Mouse (Mus musculus) small intestine, adult 2 months (tissue): ENCODE data around the gene Cfap73. TPM values are rescaled to one million over a fixed set of nuclear protein-coding genes. Genes with fewer than 3 reads are reported as not detected.

Experiments used
- H3K27ac ChIP-seq: fragments of 200-500 bp; 2 replicates; pipeline ENCODE4 v1.5.1; 2012; ENCODE audit warnings: low read depth, low read length, control low read depth, inconsistent platforms; ENCODE audit not compliant: insufficient read depth
- H3K27me3 ChIP-seq: fragments of 200-500 bp; 2 replicates; pipeline ENCODE4 v1.6.1; 2012; ENCODE audit warnings: mild to moderate bottlenecking, moderate library complexity, low read length, inconsistent platforms; ENCODE audit not compliant: control insufficient read depth, insufficient read depth
- H3K36me3 ChIP-seq: fragments of 200-500 bp; 2 replicates; pipeline ENCODE4 v1.6.1; 2012; ENCODE audit warnings: mild to moderate bottlenecking, low read length, control low read depth, inconsistent platforms; ENCODE audit not compliant: control insufficient read depth, insufficient read depth
- H3K4me1 ChIP-seq: fragments of 200-500 bp; 2 replicates; pipeline ENCODE4 v1.6.1; 2012; ENCODE audit warnings: low read length, inconsistent platforms, mixed read lengths; ENCODE audit not compliant: control insufficient read depth, insufficient read depth, insufficient read length
- H3K4me3 ChIP-seq: fragments of 200-500 bp; 2 replicates; pipeline ENCODE4 v1.5.1; 2012; ENCODE audit warnings: low read depth, mild to moderate bottlenecking, control low read depth, inconsistent platforms, low read length, moderate library complexity
- CTCF ChIP-seq: fragments of 200-500 bp; IDR thresholded peaks from 2 replicates; pipeline ENCODE4 v1.5.1; 2012; ENCODE audit warnings: low read depth, mild to moderate bottlenecking, control low read depth, inconsistent platforms, low read length, moderate library complexity, mixed read lengths; ENCODE audit not compliant: insufficient replicate concordance, insufficient read length; ENCODE audit errors: extremely low read depth
- POLR2A ChIP-seq: fragments of 200-500 bp; IDR thresholded peaks from 2 replicates; pipeline ENCODE4 v1.6.1; 2012; ENCODE audit warnings: low read depth, mild to moderate bottlenecking, control low read depth, inconsistent platforms, low read length, moderate library complexity
- WGBS: fragments of 180-500 bp; shearing (Covaris S2); methylation state at CpG from one replicate; pipeline ENCODE4 v1.1.7; 2018; 5-methylcytosine and 5-hydroxymethylcytosine counted together
- polyA plus RNA-seq: library from polyadenylated mRNA; depleted of rRNA; stranded (reverse); fragments of >200 nt; gene quantifications from 2 replicates; pipeline ENCODE4 v1.2.3, GENCODE M21; 2012

Gene Cfap73
- polyA plus RNA-seq, 1 experiment: not detected

GRCm38 (mm10) chr5:120631128-120631527, 2.9 kb downstream of the Cfap73 start:
- Histone ChIP-seq H3K36me3 (peaks cover 17% of the 10 kb centered on the region), H3K4me3 (no peak overlapping the region), H3K27me3 (peaks cover 5% of the 10 kb centered on the region), H3K27ac (no peak overlapping the region), H3K4me1 (peaks cover 4% of the 10 kb centered on the region)
- TF ChIP-seq CTCF (no peak), POLR2A (no peak)
- WGBS: 11% methylated on average over 29 of the region's 29 CpGs

- Histone ChIP-seq H3K27me3 (peaks cover 5% of the 10 kb centered on the region), H3K36me3 (peaks cover 40% of the 10 kb centered on the region), H3K27ac (no peak overlapping the region), H3K4me1 (peaks cover 4% of the 10 kb centered on the region), H3K4me3 (no peak overlapping the region)
- WGBS: 26% methylated on average over 7 of the region's 7 CpGs
- TF ChIP-seq POLR2A: no peak
These were observed 5.4 kb downstream of the Cfap73 start for GRCm38 (mm10) chr5:120628624-120629023.

GRCm38 (mm10) chr5:120627515-120628300, 6.3 kb downstream of the Cfap73 start:
- Histone ChIP-seq H3K4me1 (peaks cover 4% of the 10 kb centered on the region), H3K27ac (no peak overlapping the region), H3K27me3 (peaks cover 5% of the 10 kb centered on the region), H3K4me3 (no peak overlapping the region), H3K36me3 (peaks cover 49% of the 10 kb centered on the region)
- no peak for TF ChIP-seq POLR2A
- TF ChIP-seq CTCF: no peak
- WGBS: 91% methylated on average over 15 of the region's 15 CpGs

- H3K36me3 ChIP-seq: peaks cover 62% of the 10 kb centered on the region
- WGBS: 73% methylated on average over 19 of the region's 19 CpGs
- H3K27ac ChIP-seq: no peak overlapping the region
- peaks cover 5% of the 10 kb centered on the region for H3K27me3 ChIP-seq
- H3K4me1 ChIP-seq: peaks cover 6% of the 10 kb centered on the region
- H3K4me3 ChIP-seq: no peak overlapping the region
- TF ChIP-seq POLR2A (no peak), CTCF (no peak)
These were observed 7.6 kb downstream of the Cfap73 start for GRCm38 (mm10) chr5:120626399-120626798.

GRCm38 (mm10) chr5:120624427-120624826, 9.6 kb downstream of the Cfap73 start:
- peaks cover 80% of the 10 kb centered on the region for H3K36me3 ChIP-seq

GRCm38 (mm10) chr5:120622198-120622851, 11.7 kb downstream of the Cfap73 start:
- peaks cover 3% of the 10 kb centered on the region; the same call in 1 of the 2 replicates for H3K4me1 ChIP-seq
- WGBS: 59% methylated on average over 5 of the region's 5 CpGs
- 0 out of 2 replicates have a peak overlapping the region, but pooled peaks have one; percentile 6 for H3K27ac ChIP-seq
- no peaks in the 10 kb centered on the region for H3K27me3 ChIP-seq
- peaks cover 85% of the 10 kb centered on the region for H3K36me3 ChIP-seq
- H3K4me3 ChIP-seq: no peak overlapping the region
- TF ChIP-seq CTCF (no peak), POLR2A (no peak)

More at GRCm38 (mm10) chr5:120624427-120624826, 9.6 kb downstream of the Cfap73 start:
- TF ChIP-seq CTCF (no peak), POLR2A (no peak)
- peaks cover 7% of the 10 kb centered on the region for H3K4me1 ChIP-seq
- 90% methylated on average over 10 of the region's 10 CpGs for WGBS
- H3K4me3 ChIP-seq: no peak overlapping the region
- H3K27ac ChIP-seq: no peak overlapping the region
- no peaks in the 10 kb centered on the region for H3K27me3 ChIP-seq

GRCm38 (mm10) chr5:120621846-120622197, 12.2 kb downstream of the Cfap73 start:
- H3K27me3 ChIP-seq: no peaks in the 10 kb centered on the region
- 0 out of 2 replicates have a peak overlapping the region, but pooled peaks have one; percentile 6 for H3K27ac ChIP-seq
- peaks cover 3% of the 10 kb centered on the region; the same call in 1 of the 2 replicates for H3K4me1 ChIP-seq
- WGBS: 92% methylated on average over 10 of the region's 10 CpGs
- TF ChIP-seq CTCF: no peak
- H3K36me3 ChIP-seq: peaks cover 83% of the 10 kb centered on the region
- no peak overlapping the region for H3K4me3 ChIP-seq
